Mouse (Mus musculus) midbrain, embryonic 10.5 days (tissue): Measurements from ENCODE around the gene Ifnk. TPM values are rescaled to one million over a fixed set of nuclear protein-coding genes. Genes with fewer than 3 reads are reported as not detected.

Source experiments
- DNase-seq: peaks from one replicate; pipeline ENCODE4 v3.0.0-alpha.2; 2017; ENCODE audit warnings: low spot score
- H3K27ac ChIP-seq: fragments of 300-500 bp; sonication (generic); replicated peaks from 2 replicates; pipeline ENCODE4 v1.5.1; 2016; ENCODE audit warnings: mild to moderate bottlenecking
- H3K27me3 ChIP-seq: fragments of 300-500 bp; sonication (generic); 2 replicates; pipeline ENCODE4 v1.6.1; 2016; ENCODE audit warnings: low read depth, mild to moderate bottlenecking; ENCODE audit not compliant: poor library complexity, severe bottlenecking
- H3K36me3 ChIP-seq: fragments of 300-500 bp; sonication (generic); 2 replicates; pipeline ENCODE4 v1.6.1; 2016; ENCODE audit warnings: mild to moderate bottlenecking, moderate library complexity
- H3K4me1 ChIP-seq: fragments of 300-500 bp; sonication (generic); 2 replicates; pipeline ENCODE4 v1.6.1; 2016
- H3K4me3 ChIP-seq: fragments of 300-500 bp; sonication (generic); 2 replicates; pipeline ENCODE4 v1.5.1; 2016; ENCODE audit warnings: mild to moderate bottlenecking, moderate library complexity
- H3K9me3 ChIP-seq: fragments of 300-500 bp; sonication (generic); replicated peaks from 2 replicates; pipeline ENCODE4 v1.6.1; 2016; ENCODE audit warnings: mild to moderate bottlenecking
- WGBS: fragments of 180-500 bp; shearing (Covaris S2); methylation state at CpG from one replicate; pipeline ENCODE4 v1.1.7; 2016; 5-methylcytosine and 5-hydroxymethylcytosine counted together
- polyA plus RNA-seq: library from polyadenylated mRNA; unstranded; fragments of >200 nt; fragmentation: Nextera tagmentation; extraction: Ambion mirVana; gene quantifications from 2 replicates; pipeline ENCODE4 v1.2.1, GENCODE M21; 2016

Gene Ifnk
- polyA plus RNA-seq, 1 experiment from 2014 or later: 0.30 TPM

GRCm38 (mm10) chr4:35172471-35172870 lies 20.6 kb downstream of the Ifnk start:
- H3K27ac ChIP-seq: no peak overlapping the region
- DNase-seq: no peak
- 91% methylated on average over 2 of the region's 2 CpGs for WGBS
- H3K36me3 ChIP-seq: no peaks in the 10 kb centered on the region
- H3K27me3 ChIP-seq: no peaks in the 10 kb centered on the region
- H3K9me3 ChIP-seq: no peaks in the 10 kb centered on the region
- H3K4me1 ChIP-seq: no peaks in the 10 kb centered on the region
- H3K4me3 ChIP-seq: no peak overlapping the region

GRCm38 (mm10) chr4:35173551-35173950 lies 21.7 kb downstream of the Ifnk start:
- no peak for DNase-seq
- Histone ChIP-seq H3K4me1 (no peaks in the 10 kb centered on the region), H3K36me3 (no peaks in the 10 kb centered on the region), H3K9me3 (no peaks in the 10 kb centered on the region), H3K27me3 (no peaks in the 10 kb centered on the region), H3K27ac (no peak overlapping the region), H3K4me3 (no peak overlapping the region)
- WGBS: 68% methylated on average over 1 of the region's 1 CpGs

GRCm38 (mm10) chr4:35175566-35175965 lies 23.7 kb downstream of the Ifnk start:
- 94% methylated on average over 2 of the region's 2 CpGs for WGBS
- Histone ChIP-seq H3K4me3 (no peak overlapping the region), H3K27me3 (no peaks in the 10 kb centered on the region), H3K9me3 (no peaks in the 10 kb centered on the region), H3K27ac (no peak overlapping the region), H3K36me3 (no peaks in the 10 kb centered on the region), H3K4me1 (no peaks in the 10 kb centered on the region)
- no peak for DNase-seq

- no peaks in the 10 kb centered on the region for H3K27me3 ChIP-seq
Measured at GRCm38 (mm10) chr4:35177926-35178645, 26.2 kb downstream of the Ifnk start.

GRCm38 (mm10) chr4:35187617-35188326 lies 35.9 kb downstream of the Ifnk start:
- Histone ChIP-seq H3K27ac (no peak overlapping the region), H3K27me3 (no peaks in the 10 kb centered on the region), H3K4me1 (no peaks in the 10 kb centered on the region), H3K4me3 (no peak overlapping the region), H3K9me3 (no peaks in the 10 kb centered on the region), H3K36me3 (0 out of 2 replicates have a peak, but pooled peaks cover 11% of the 10 kb centered on the region)
- no peak for DNase-seq
- 94% methylated on average over 8 of the region's 8 CpGs for WGBS

More at GRCm38 (mm10) chr4:35177926-35178645, 26.2 kb downstream of the Ifnk start:
- no peaks in the 10 kb centered on the region for H3K4me1 ChIP-seq
- H3K36me3 ChIP-seq: no peaks in the 10 kb centered on the region
- DNase-seq: no peak
- H3K27ac ChIP-seq: no peak overlapping the region
- 81% methylated on average over 12 of the region's 12 CpGs for WGBS
- H3K9me3 ChIP-seq: no peaks in the 10 kb centered on the region
- H3K4me3 ChIP-seq: no peak overlapping the region

GRCm38 (mm10) chr4:35189794-35190193 lies 37.9 kb downstream of the Ifnk start:
- Histone ChIP-seq H3K4me3 (no peak overlapping the region), H3K27ac (no peak overlapping the region), H3K4me1 (no peaks in the 10 kb centered on the region), H3K36me3 (0 out of 2 replicates have a peak, but pooled peaks cover 15% of the 10 kb centered on the region), H3K9me3 (no peaks in the 10 kb centered on the region), H3K27me3 (no peaks in the 10 kb centered on the region)
- WGBS: 88% methylated on average over 5 of the region's 5 CpGs
- no peak for DNase-seq

- H3K27me3 ChIP-seq: no peaks in the 10 kb centered on the region
- no peaks in the 10 kb centered on the region for H3K9me3 ChIP-seq
- peaks cover 4% of the 10 kb centered on the region; the same call in 1 of the 2 replicates for H3K4me1 ChIP-seq
- H3K4me3 ChIP-seq: no peak overlapping the region
- 54% methylated on average over 7 of the region's 7 CpGs for WGBS
- no peak for DNase-seq
- H3K36me3 ChIP-seq: peaks cover 24% of the 10 kb centered on the region
- no peak overlapping the region for H3K27ac ChIP-seq
Measured at GRCm38 (mm10) chr4:35192725-35193124, 40.9 kb downstream of the Ifnk start.

- Histone ChIP-seq H3K27me3 (no peaks in the 10 kb centered on the region), H3K4me1 (no peaks in the 10 kb centered on the region), H3K9me3 (no peaks in the 10 kb centered on the region), H3K27ac (no peak overlapping the region), H3K4me3 (no peak overlapping the region), H3K36me3 (peaks cover 68% of the 10 kb centered on the region)
- DNase-seq: no peak
- 92% methylated on average over 5 of the region's 5 CpGs for WGBS
Measured at GRCm38 (mm10) chr4:35201700-35202099, 49.8 kb downstream of the Ifnk start.

Other genes with a start within 250 kb of the Ifnk start
- 19.8 and 21.5 TPM in 2 replicates for gene Mob3b, start 5.4 kb downstream of the Ifnk start, polyA plus RNA-seq
- 19.5 and 22.6 TPM in 2 replicates for gene C9orf72, start 74.1 kb downstream of the Ifnk start, polyA plus RNA-seq